Mouse (Mus musculus) frontal cortex, postnatal 36 days (tissue): ENCODE data around the gene Myog.

Experiments used
- DNase-seq, 2 experiments: peaks; one replicate each; pipeline ENCODE4 v3.0.0; 2022; ENCODE audit warnings: low spot score in 2 of 2

The Myog gene

GRCm38 (mm10) chr1:134320691-134321301 is 31.0 kb downstream of the Myog start:
- DNase-seq: no peak

- DNase-seq: no peak
Measured at GRCm38 (mm10) chr1:134322591-134322990, 32.8 kb downstream of the Myog start.

GRCm38 (mm10) chr1:134326841-134327346 is 37.1 kb downstream of the Myog start:
- no peak for DNase-seq

GRCm38 (mm10) chr1:134331879-134332635 is 42.3 kb downstream of the Myog start:
- DNase-seq: peak; percentile 83 to 90

GRCm38 (mm10) chr1:134332770-134333271 is 43.0 kb downstream of the Myog start, which contains the start of gene Ppfia4:
TSS of gene Ppfia4 (minus strand) at chr1:134332928.
- DNase-seq: peak; percentile 77 to 79

- DNase-seq: no peak
Measured at GRCm38 (mm10) chr1:134333371-134334110, 43.8 kb downstream of the Myog start.

GRCm38 (mm10) chr1:134334111-134334827 is 44.5 kb downstream of the Myog start:
- no peak for DNase-seq

GRCm38 (mm10) chr1:134335211-134335923 is 45.6 kb downstream of the Myog start:
- DNase-seq: peak; percentile 65 to 76

- DNase-seq: no peak
Measured at GRCm38 (mm10) chr1:134335924-134336810, 46.4 kb downstream of the Myog start.

- DNase-seq: no peak
Measured at GRCm38 (mm10) chr1:134336958-134337710, 47.3 kb downstream of the Myog start.

- no peak for DNase-seq
Measured at GRCm38 (mm10) chr1:134339162-134339561, 49.4 kb downstream of the Myog start.

- DNase-seq: no peak
Measured at GRCm38 (mm10) chr1:134339757-134340619, 50.2 kb downstream of the Myog start.

GRCm38 (mm10) chr1:134341641-134342277 is 52.0 kb downstream of the Myog start:
- no peak for DNase-seq
